Mouse (Mus musculus) small intestine, adult 2 months (tissue): Measurements from ENCODE around the gene Emx2.

Source experiments
- CTCF ChIP-seq: fragments of 200-500 bp; IDR thresholded peaks from 2 replicates; pipeline ENCODE4 v1.5.1; 2012; ENCODE audit warnings: low read depth, mild to moderate bottlenecking, control low read depth, inconsistent platforms, low read length, moderate library complexity, mixed read lengths; ENCODE audit not compliant: insufficient replicate concordance, insufficient read length; ENCODE audit errors: extremely low read depth
- POLR2A ChIP-seq: fragments of 200-500 bp; IDR thresholded peaks from 2 replicates; pipeline ENCODE4 v1.6.1; 2012; ENCODE audit warnings: low read depth, mild to moderate bottlenecking, control low read depth, inconsistent platforms, low read length, moderate library complexity

GRCm38 (mm10) chr19:59480563-59480962, 22.4 kb downstream of the Emx2 start:
- TF ChIP-seq CTCF (no peak), POLR2A (no peak)
